Comparison of ENCODE assay signal across 8 mouse cellular contexts in the genomic region with DNA sequence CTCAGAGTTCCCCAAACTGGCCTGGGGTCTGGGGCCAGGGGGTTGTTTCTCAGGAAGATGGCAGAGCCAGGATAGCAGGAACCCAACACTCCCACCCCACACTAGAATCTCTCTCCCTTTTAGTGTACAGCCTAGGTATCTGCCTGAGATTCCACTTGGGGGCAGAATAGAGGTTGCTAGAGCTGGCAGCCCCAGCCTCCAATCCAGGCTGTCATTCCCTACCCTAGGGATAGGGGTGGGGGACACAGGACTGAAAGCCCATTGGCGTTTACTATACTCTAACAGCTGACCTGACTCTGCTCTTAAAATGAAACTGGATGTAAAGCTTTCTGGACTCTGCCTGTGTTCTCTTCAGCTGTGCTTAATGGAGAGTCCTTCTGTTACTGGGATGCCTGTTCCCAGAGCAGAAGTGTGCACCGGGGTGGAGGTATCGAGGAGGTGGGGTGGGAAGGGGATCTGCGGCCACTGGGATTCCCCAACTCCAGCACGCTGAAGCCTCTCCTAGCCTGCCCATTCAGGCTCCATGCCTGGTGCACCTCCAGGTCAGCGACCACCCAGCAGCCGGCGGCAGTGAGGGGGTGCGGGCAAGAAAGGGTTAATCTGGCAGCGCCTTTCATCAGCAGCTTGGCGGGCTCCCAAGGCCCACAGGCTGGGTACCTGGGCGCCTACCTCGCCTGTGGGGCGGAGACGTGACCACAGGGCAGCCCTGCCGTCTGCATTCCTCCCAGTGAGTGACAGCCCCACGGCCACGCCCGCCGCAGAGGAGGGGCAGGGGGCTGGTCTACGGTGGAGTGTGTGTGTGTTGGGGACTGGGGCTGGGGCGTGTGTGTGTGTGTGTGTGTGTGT. TPM values are rescaled to one million over a fixed set of nuclear protein-coding genes. Genes with fewer than 3 reads are reported as not detected.
DNase-seq lines count a peak whose midpoint lies in the region; ATAC-seq and TF ChIP-seq lines count a peak whose summit lies in the region.

No protein-coding gene starts in this region.

- ATAC-seq in CD4-positive, CD25-positive, alpha-beta regulatory T cell, adult 4 months = no peak
- peak; percentile 69 for ATAC-seq in granulocyte monocyte progenitor cell, adult 5-6 weeks (replicated peaks; ENCODE audit: poor library complexity, severe bottlenecking)

- peak overlapping the region; percentile 23 to 36; a peak in 3 of 4 replicates for H3K4me3 ChIP-seq in ES-E14 (ENCODE audit: insufficient read depth in 1 of 2, low read depth in 1 of 2, low read length in 2 of 2, poor library complexity in 1 of 2, severe bottlenecking in 1 of 2)

- in situ Hi-C loops in ES-E14 (cut with MboI; ENCODE audit: low sequenced_read_pairs in 2 of 2, unreplicated experiment in 2 of 2) = no loop called here

- H3K9ac ChIP-seq in ES-E14 (ENCODE audit: insufficient read depth, low read depth, low read length, poor library complexity, severe bottlenecking) = peak overlapping the region; percentile 9; the same call in 1 of the 2 replicates

- DNase-seq in CD4-positive, CD25-positive, alpha-beta regulatory T cell, adult 2 months (ENCODE audit: low read depth, low spot score) = peak; percentile 14
- DNase-seq in ES-E14 (ENCODE audit: low read depth, low spot score) = no peak
- DNase-seq in kidney, postnatal 36 days = peak; percentile 55 to 65
- peak; percentile 66 for DNase-seq in mesoderm, embryonic 11.5 days (ENCODE audit: low read depth, low spot score)
- DNase-seq in right cerebral cortex, adult 18-20 months = no peak
- DNase-seq in right cerebral cortex, postnatal 36 days (ENCODE audit: low spot score in 2 of 2) = no peak

- H3K9me3 ChIP-seq in ES-E14 (ENCODE audit: control insufficient read depth, insufficient read depth, low read depth, low read length) = no peaks in the 10 kb centered on the region

- H3K4me1 ChIP-seq in ES-E14 (ENCODE audit: control insufficient read depth in 2 of 2, insufficient read depth in 2 of 2, low read length in 2 of 2, poor library complexity in 1 of 2) = peaks cover 9 to 25% of the 10 kb centered on the region in 2 experiments; a peak in 3 of 4 replicates

- no peaks in the 10 kb centered on the region for H3K36me3 ChIP-seq in ES-E14 (ENCODE audit: control insufficient read depth, insufficient read depth, low read length, poor library complexity, severe bottlenecking)

- H3K27ac ChIP-seq in ES-E14 (ENCODE audit: insufficient read depth, low read depth, low read length, poor library complexity, severe bottlenecking) = no peak overlapping the region

TF ChIP-seq in ES-E14, 5 proteins besides CTCF, POLR2A, EP300 and RAD21:
- no peak for TF ChIP-seq ZNF384 (IDR thresholded peaks at IDR 0.05; ENCODE audit: low read depth, low read length)
- no peak for TF ChIP-seq HCFC1 (IDR thresholded peaks at IDR 0.05; ENCODE audit: borderline replicate concordance, insufficient read depth, low read length)
- TF ChIP-seq ZC3H11A (IDR thresholded peaks at IDR 0.05; ENCODE audit: borderline replicate concordance, low read depth, low read length) = no peak
- TF ChIP-seq CHD2 (IDR thresholded peaks at IDR 0.05; ENCODE audit: low read depth, low read length) = no peak
- TF ChIP-seq MAFK (IDR thresholded peaks at IDR 0.05; ENCODE audit: insufficient read depth, low read depth, low read length) = no peak
TF ChIP-seq in ES-E14: peak in this region for 0.

RNA-seq across cellular contexts. Expression of a gene that starts 50.9 kb away (rescaled TPM):
- not detected for polyA plus RNA-seq in CD4-positive, CD25-positive, alpha-beta regulatory T cell, adult 4 months (2017; shearing (Covaris generic))
- total RNA-seq in ES-E14 (2012; rRNA removed) = 0.18 and 0.53 TPM in 2 replicates
- total RNA-seq in granulocyte monocyte progenitor cell, adult 5-6 weeks (2014; fragmentation: Nextera tagmentation) = not detected in 2 replicates
- not detected in 2 replicates for total RNA-seq in granulocyte monocyte progenitor cell, adult 5-6 weeks (2017)

Comparison
In these comparisons a context has a peak if more than half of its experiments do, and no peak if none do; other contexts are left out.
1. DNase-seq: peak in CD4-positive, CD25-positive, alpha-beta regulatory T cell, adult 2 months (single experiment), kidney, postnatal 36 days (2 of 2) and mesoderm, embryonic 11.5 days (single experiment); none in ES-E14 (single experiment), right cerebral cortex, adult 18-20 months (single experiment) and right cerebral cortex, postnatal 36 days (0 of 2).